Mouse (Mus musculus) lung, adult 2 months (tissue): Measurements from ENCODE around the gene Prss53. TPM values are rescaled to one million over a fixed set of nuclear protein-coding genes. Genes with fewer than 3 reads are reported as not detected.

ENCODE experiments used
- DNase-seq: peaks from one replicate; pipeline ENCODE4 v3.0.0; 2022
- H3K4me1 ChIP-seq: fragments of 200-500 bp; 2 replicates; pipeline ENCODE4 v1.6.1; 2011; ENCODE audit warnings: low read length; ENCODE audit not compliant: control insufficient read depth, insufficient read depth
- H3K4me3 ChIP-seq: fragments of 200-500 bp; replicated peaks from 2 replicates; pipeline ENCODE3; 2011; ENCODE audit warnings: low read depth, mild to moderate bottlenecking, control low read depth, low read length; ENCODE audit errors: extremely low read depth
- CTCF ChIP-seq: fragments of 200-500 bp; IDR thresholded peaks from 2 replicates; pipeline ENCODE4 v1.5.1; 2011; ENCODE audit warnings: mild to moderate bottlenecking, low read length, control low read depth; ENCODE audit not compliant: insufficient read depth
- POLR2A ChIP-seq: fragments of 200-500 bp; IDR thresholded peaks from 2 replicates; pipeline ENCODE4 v1.6.1; 2011; ENCODE audit warnings: low read depth, mild to moderate bottlenecking, control low read depth, low read length, borderline replicate concordance; ENCODE audit errors: extremely low read depth
- WGBS: fragments of 180-500 bp; shearing (Covaris S2); methylation state at CpG from one replicate; pipeline ENCODE4 v1.1.7; 2018; 5-methylcytosine and 5-hydroxymethylcytosine counted together
- polyA plus RNA-seq: library from polyadenylated mRNA; depleted of rRNA; stranded (reverse); fragments of >200 nt; gene quantifications from 2 replicates; pipeline ENCODE4 v1.2.3, GENCODE M21; 2012; rRNA removed

Prss53 gene
- 3.4 and 5.0 TPM in 2 replicates for polyA plus RNA-seq

- peak; percentile 33 for DNase-seq
- TF ChIP-seq POLR2A (no peak), CTCF (no peak)
- no peaks in the 10 kb centered on the region; the same call in 1 of the 2 replicates for H3K4me1 ChIP-seq
- no peak within 1 kb of the TSS for H3K4me3 ChIP-seq
- 40% methylated on average over 4 of the region's 4 CpGs for WGBS
Measured at GRCm38 (mm10) chr7:127890798-127891197, at the start of gene Prss53. Gene Prss53, minus strand, starts transcription at chr7:127890970.

DNA sequence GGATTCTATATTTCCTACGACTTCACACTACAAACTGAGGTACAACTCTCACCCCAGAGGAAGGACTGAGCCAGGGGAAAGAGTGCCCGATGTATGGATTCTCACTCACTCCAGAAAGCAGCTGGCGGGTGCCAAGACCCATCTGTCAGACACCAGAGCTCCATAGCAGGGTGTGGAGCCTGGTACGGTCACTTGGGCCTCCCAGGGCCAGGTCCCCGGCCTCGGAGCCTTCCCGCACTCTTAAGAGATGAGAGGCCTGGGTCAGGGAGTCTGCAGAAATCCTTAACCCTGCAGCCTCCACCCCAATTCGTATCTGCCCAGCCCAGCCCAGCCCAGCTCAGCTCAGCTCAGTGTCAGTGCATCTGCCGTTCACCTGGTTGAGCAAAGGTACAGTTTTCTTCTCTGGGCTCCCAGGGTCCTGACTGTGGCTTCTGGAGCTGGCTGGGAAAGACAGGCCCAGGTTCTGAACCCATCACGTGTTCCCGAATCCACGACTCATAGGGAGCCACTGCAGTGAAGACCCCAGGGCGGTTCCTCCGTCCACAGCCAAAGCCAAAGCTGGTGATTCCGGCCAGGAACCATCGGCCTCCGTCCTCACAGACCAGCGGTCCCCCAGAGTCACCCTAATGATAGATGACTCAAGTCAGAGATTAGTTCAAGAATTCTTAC, 45.6 kb upstream of the Prss53 start:
- 57% methylated on average over 18 of the region's 18 CpGs for WGBS
- TF ChIP-seq POLR2A = no peak
- no peak for TF ChIP-seq CTCF
- DNase-seq = no peak
- H3K4me1 ChIP-seq = 0 out of 2 replicates have a peak, but pooled peaks cover 2% of the 10 kb centered on the region
- H3K4me3 ChIP-seq = peak overlapping the region; percentile 60

DNA sequence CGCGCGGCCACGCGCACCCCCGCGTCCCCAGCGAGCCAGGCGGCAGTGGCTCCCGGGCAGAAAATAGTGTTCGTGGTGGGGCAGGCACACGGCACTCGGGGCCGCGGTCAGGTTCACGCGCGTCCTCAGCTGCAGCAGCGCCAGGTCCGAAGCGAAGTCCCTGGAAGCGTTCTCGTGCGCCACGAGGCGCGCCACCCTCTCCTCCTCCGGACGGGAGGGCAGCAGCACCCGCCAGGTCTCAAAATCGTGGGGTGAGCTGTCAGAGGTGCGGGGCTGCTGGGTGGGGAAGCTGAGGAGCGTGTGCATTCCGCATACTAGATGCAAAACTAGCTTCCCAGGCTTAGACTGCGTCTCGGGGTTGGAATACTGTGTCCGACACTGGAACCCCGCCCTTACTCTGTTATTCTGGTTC, 45.0 kb upstream of the Prss53 start:
- DNase-seq = no peak
- H3K4me1 ChIP-seq = 0 out of 2 replicates have a peak, but pooled peaks cover 2% of the 10 kb centered on the region
- WGBS = under 1% methylated on average over 38 of the region's 38 CpGs

GRCm38 (mm10) chr7:127935028-127935722, 44.4 kb upstream of the Prss53 start:
- WGBS = 6% methylated on average over 32 of the region's 32 CpGs
- H3K4me3 ChIP-seq = peak overlapping the region; percentile 60
- DNase-seq = peak; percentile 94
- TF ChIP-seq CTCF (peak; percentile 51), POLR2A (peak; percentile 68; the same call in 1 of the 2 replicates)
- H3K4me1 ChIP-seq = 0 out of 2 replicates have a peak, but pooled peaks cover 2% of the 10 kb centered on the region

More for the DNA sequence above, 45.0 kb upstream of the Prss53 start:
- TF ChIP-seq POLR2A (no peak), CTCF (no peak)
- peak overlapping the region; percentile 60 for H3K4me3 ChIP-seq

GRCm38 (mm10) chr7:127934075-127934474, 43.3 kb upstream of the Prss53 start:
- WGBS = 68% methylated on average over 5 of the region's 5 CpGs
- Histone ChIP-seq H3K4me3 (no peak overlapping the region), H3K4me1 (0 out of 2 replicates have a peak, but pooled peaks cover 2% of the 10 kb centered on the region)
- TF ChIP-seq CTCF (no peak), POLR2A (no peak)
- DNase-seq = peak; percentile 25

GRCm38 (mm10) chr7:127932273-127933031, 41.7 kb upstream of the Prss53 start:
- peak; percentile 77 for DNase-seq
- TF ChIP-seq POLR2A (no peak), CTCF (no peak)
- Histone ChIP-seq H3K4me1 (0 out of 2 replicates have a peak, but pooled peaks cover 2% of the 10 kb centered on the region), H3K4me3 (no peak overlapping the region)
- 36% methylated on average over 13 of the region's 13 CpGs for WGBS

- H3K4me3 ChIP-seq = no peak overlapping the region
- peak; percentile 67 for DNase-seq
- no peak for TF ChIP-seq CTCF
- TF ChIP-seq POLR2A = peak; percentile 9; the same call in 1 of the 2 replicates
- WGBS = 25% methylated on average over 13 of the region's 13 CpGs
- 0 out of 2 replicates have a peak, but pooled peaks cover 2% of the 10 kb centered on the region for H3K4me1 ChIP-seq
Measured at GRCm38 (mm10) chr7:127931351-127932135, 40.8 kb upstream of the Prss53 start.

- no peak for DNase-seq
- 62% methylated on average over 5 of the region's 5 CpGs for WGBS
- Histone ChIP-seq H3K4me3 (no peak overlapping the region), H3K4me1 (no peaks in the 10 kb centered on the region)
- TF ChIP-seq CTCF (no peak), POLR2A (no peak)
Measured at GRCm38 (mm10) chr7:127930636-127931035, 39.9 kb upstream of the Prss53 start.
